Mouse (Mus musculus) liver, embryonic 15.5 days (tissue): Measurements from ENCODE around the gene Farsb. TPM values are rescaled to one million over a fixed set of nuclear protein-coding genes. Genes with fewer than 3 reads are reported as not detected.

Experiments used
- ATAC-seq: fragments of 200-750 bp; cut with Nextera tagmentation; 2 replicates; pipeline ENCODE4 v1.8.0; 2017; ENCODE audit warnings: moderate number of reproducible peaks, mild to moderate bottlenecking, moderate library complexity; ENCODE audit not compliant: insufficient read depth
- H3K27ac ChIP-seq: fragments of 300-500 bp; sonication (generic); replicated peaks from 2 replicates; pipeline ENCODE4 v1.5.1; 2015; ENCODE audit warnings: mild to moderate bottlenecking, inconsistent platforms
- H3K27me3 ChIP-seq: fragments of 300-500 bp; sonication (generic); 2 replicates; pipeline ENCODE4 v1.6.1; 2015; ENCODE audit warnings: mild to moderate bottlenecking, inconsistent platforms
- H3K36me3 ChIP-seq: fragments of 300-500 bp; sonication (generic); replicated peaks from 2 replicates; pipeline ENCODE4 v1.6.1; 2015; ENCODE audit warnings: moderate library complexity, mild to moderate bottlenecking, inconsistent platforms
- H3K4me1 ChIP-seq: fragments of 300-500 bp; sonication (generic); replicated peaks from 2 replicates; pipeline ENCODE4 v1.6.1; 2015; ENCODE audit warnings: inconsistent platforms
- H3K4me2 ChIP-seq: fragments of 300-500 bp; sonication (generic); 2 replicates; pipeline ENCODE4 v1.6.1; 2015; ENCODE audit warnings: moderate library complexity, mild to moderate bottlenecking, inconsistent platforms
- H3K4me3 ChIP-seq: fragments of 300-500 bp; sonication (generic); replicated peaks from 2 replicates; pipeline ENCODE4 v1.5.1; 2015; ENCODE audit warnings: mild to moderate bottlenecking, inconsistent platforms
- H3K9ac ChIP-seq: fragments of 300-500 bp; sonication (generic); 2 replicates; pipeline ENCODE4 v1.6.1; 2015; ENCODE audit warnings: moderate library complexity, mild to moderate bottlenecking, inconsistent platforms
- H3K9me3 ChIP-seq: fragments of 300-500 bp; sonication (generic); replicated peaks from 2 replicates; pipeline ENCODE4 v1.6.1; 2016; ENCODE audit warnings: inconsistent platforms
- WGBS: fragments of 180-500 bp; shearing (Covaris S2); methylation state at CpG from one replicate; pipeline ENCODE4 v1.1.7; 2015; ENCODE audit warnings: mixed read lengths; ENCODE audit not compliant: insufficient replicate concordance; 5-methylcytosine and 5-hydroxymethylcytosine counted together
- polyA plus RNA-seq: library from polyadenylated mRNA; unstranded; fragments of >200 nt; fragmentation: Nextera tagmentation; extraction: Ambion mirVana; gene quantifications from 2 replicates; pipeline ENCODE4 v1.2.1, GENCODE M21; 2015

Farsb gene
- polyA plus RNA-seq, 1 experiment from 2014 or later, result 91.0 TPM

DNA sequence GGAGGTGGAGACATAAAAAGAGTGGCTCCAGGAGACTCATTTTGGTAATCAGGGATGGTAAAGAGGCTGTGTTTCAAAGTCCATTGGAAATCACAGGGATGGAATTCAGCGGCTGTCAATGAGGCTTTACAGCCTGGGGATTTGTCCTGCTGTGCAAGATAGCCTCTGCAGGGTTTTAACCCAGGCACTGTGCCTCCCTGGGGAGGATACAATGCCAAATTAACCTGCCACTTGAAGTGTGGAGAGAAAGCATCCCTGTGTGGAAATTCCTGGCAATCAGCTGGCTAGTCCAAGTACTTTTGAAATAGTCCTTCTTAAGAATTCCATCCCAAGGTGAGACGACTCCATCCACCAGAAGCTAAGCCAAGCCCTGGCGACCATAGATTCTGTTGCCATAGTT, 99.8 kb downstream of the Farsb start:
- Histone ChIP-seq H3K4me3 (no peak overlapping the region), H3K9ac (no peak overlapping the region), H3K27ac (no peak overlapping the region), H3K4me1 (no peaks in the 10 kb centered on the region), H3K4me2 (no peak overlapping the region), H3K9me3 (no peaks in the 10 kb centered on the region), H3K36me3 (no peaks in the 10 kb centered on the region), H3K27me3 (no peaks in the 10 kb centered on the region)
- WGBS, result 40% methylated on average over 3 of the region's 3 CpGs
- no peak for ATAC-seq

GRCm38 (mm10) chr1:78387854-78388253, 100.8 kb downstream of the Farsb start:
- no peak overlapping the region for H3K4me2 ChIP-seq
- H3K9ac ChIP-seq, result no peak overlapping the region
- no peaks in the 10 kb centered on the region for H3K27me3 ChIP-seq
- no peaks in the 10 kb centered on the region for H3K9me3 ChIP-seq
- no peak for ATAC-seq
- WGBS, result 34% methylated on average over 4 of the region's 4 CpGs
- H3K36me3 ChIP-seq, result no peaks in the 10 kb centered on the region
- H3K4me1 ChIP-seq, result no peaks in the 10 kb centered on the region
- no peak overlapping the region for H3K27ac ChIP-seq
- no peak overlapping the region for H3K4me3 ChIP-seq

- H3K27me3 ChIP-seq, result no peaks in the 10 kb centered on the region
- WGBS, result 82% methylated on average over 4 of the region's 4 CpGs
- no peaks in the 10 kb centered on the region for H3K36me3 ChIP-seq
- H3K9ac ChIP-seq, result no peak overlapping the region
- no peaks in the 10 kb centered on the region for H3K4me1 ChIP-seq
- no peak overlapping the region for H3K4me2 ChIP-seq
- H3K27ac ChIP-seq, result no peak overlapping the region
- no peak overlapping the region for H3K4me3 ChIP-seq
- no peak for ATAC-seq
- no peaks in the 10 kb centered on the region for H3K9me3 ChIP-seq
These were observed 107.7 kb downstream of the Farsb start for GRCm38 (mm10) chr1:78380950-78381349.

- WGBS, result 50% methylated on average over 3 of the region's 3 CpGs
- Histone ChIP-seq H3K9me3 (no peaks in the 10 kb centered on the region), H3K36me3 (no peaks in the 10 kb centered on the region), H3K4me1 (no peaks in the 10 kb centered on the region), H3K4me3 (no peak overlapping the region), H3K9ac (no peak overlapping the region), H3K4me2 (no peak overlapping the region), H3K27ac (no peak overlapping the region), H3K27me3 (no peaks in the 10 kb centered on the region)
- no peak for ATAC-seq
These were observed 113.6 kb downstream of the Farsb start for GRCm38 (mm10) chr1:78375058-78375457.

- H3K9me3 ChIP-seq, result no peaks in the 10 kb centered on the region
- H3K36me3 ChIP-seq, result no peaks in the 10 kb centered on the region
- WGBS, result 68% methylated on average over 5 of the region's 5 CpGs
- no peak for ATAC-seq
- no peak overlapping the region for H3K4me2 ChIP-seq
- H3K27ac ChIP-seq, result no peak overlapping the region
- no peaks in the 10 kb centered on the region for H3K4me1 ChIP-seq
- H3K27me3 ChIP-seq, result no peaks in the 10 kb centered on the region
- H3K9ac ChIP-seq, result no peak overlapping the region
- H3K4me3 ChIP-seq, result no peak overlapping the region
These were observed 114.9 kb downstream of the Farsb start for GRCm38 (mm10) chr1:78373836-78374235.

GRCm38 (mm10) chr1:78372316-78372715, 116.4 kb downstream of the Farsb start:
- Histone ChIP-seq H3K4me2 (no peak overlapping the region), H3K9ac (no peak overlapping the region), H3K4me1 (no peaks in the 10 kb centered on the region), H3K27ac (no peak overlapping the region), H3K36me3 (no peaks in the 10 kb centered on the region), H3K9me3 (no peaks in the 10 kb centered on the region), H3K4me3 (no peak overlapping the region), H3K27me3 (no peaks in the 10 kb centered on the region)
- WGBS, result 61% methylated on average over 9 of the region's 9 CpGs
- ATAC-seq, result no peak

GRCm38 (mm10) chr1:78371569-78372236, 117.0 kb downstream of the Farsb start:
- Histone ChIP-seq H3K4me1 (no peaks in the 10 kb centered on the region), H3K4me2 (no peak overlapping the region), H3K36me3 (no peaks in the 10 kb centered on the region), H3K27ac (no peak overlapping the region), H3K9ac (no peak overlapping the region), H3K4me3 (no peak overlapping the region), H3K27me3 (no peaks in the 10 kb centered on the region), H3K9me3 (no peaks in the 10 kb centered on the region)
- ATAC-seq, result no peak
- 68% methylated on average over 2 of the region's 2 CpGs for WGBS

DNA sequence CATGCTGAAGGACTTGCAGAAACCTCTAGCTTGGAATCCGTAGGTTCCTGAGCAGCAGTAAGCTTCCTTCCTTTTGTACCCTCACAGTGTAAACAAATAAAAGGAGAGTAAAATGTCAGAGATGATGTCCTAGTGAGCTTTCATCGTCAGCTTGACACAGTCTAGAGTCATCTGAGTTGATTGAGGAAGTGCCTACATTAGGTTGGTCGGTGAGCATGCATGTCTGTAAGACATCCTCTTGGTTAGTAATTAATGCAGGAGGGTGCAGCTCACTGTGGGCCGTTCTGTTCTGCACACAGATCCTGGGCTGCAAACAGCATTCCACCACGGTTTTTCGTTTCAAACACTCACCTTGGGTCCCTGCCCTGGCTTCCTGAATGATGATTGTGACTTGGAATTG, 118.6 kb downstream of the Farsb start:
- 25% methylated on average over 6 of the region's 6 CpGs for WGBS
- Histone ChIP-seq H3K4me3 (no peak overlapping the region), H3K9ac (no peak overlapping the region), H3K27ac (no peak overlapping the region), H3K9me3 (no peaks in the 10 kb centered on the region), H3K36me3 (no peaks in the 10 kb centered on the region), H3K27me3 (no peaks in the 10 kb centered on the region), H3K4me2 (no peak overlapping the region), H3K4me1 (no peaks in the 10 kb centered on the region)
- no peak for ATAC-seq

Other genes starting within 250 kb of the Farsb start
- gene Sgpp2, start 178.6 kb downstream of the Farsb start, polyA plus RNA-seq, result 0.14 and 0.20 TPM in 2 replicates
- gene Mogat1, start 22.1 kb upstream of the Farsb start, polyA plus RNA-seq, result not detected in 2 replicates
- gene BC035947, start 23.3 kb upstream of the Farsb start, polyA plus RNA-seq, result 0.02 TPM in 1 of 2 replicates, not detected in the other
- 19.9 and 21.1 TPM in 2 replicates for gene Acsl3, start 168.9 kb upstream of the Farsb start, polyA plus RNA-seq
- gene Utp14b, start 169.1 kb upstream of the Farsb start, polyA plus RNA-seq, result 0.77 and 0.99 TPM in 2 replicates